Mouse (Mus musculus): ENCODE results near the gene Csnk2a1. TPM values are rescaled to one million over a fixed set of nuclear protein-coding genes. Genes with fewer than 3 reads are reported as not detected.

The Csnk2a1 gene
- polyA plus RNA-seq, 1 experiment from 2014 or later, result 94.2 TPM

- peaks cover 22% of the 10 kb centered on the region for H3K4me1 ChIP-seq (replicated peaks)
- WGBS, result 68% methylated on average over 7 of the region's 7 CpGs
- no peak overlapping the region for H3K27ac ChIP-seq (replicated peaks)
- no peaks in the 10 kb centered on the region for H3K27me3 ChIP-seq
- no peak overlapping the region for H3K9ac ChIP-seq
- H3K9me3 ChIP-seq, result no peaks in the 10 kb centered on the region
- H3K4me3 ChIP-seq, result peak overlapping the region; percentile 72
- H3K4me2 ChIP-seq, result peak overlapping the region; percentile 70
- H3K36me3 ChIP-seq, result peaks cover 8% of the 10 kb centered on the region
- ATAC-seq (ENCODE audit: low FRiP score, low read depth), result no peak
Observed at GRCm38 (mm10) chr2:152330858-152331423, 104.3 kb downstream of the Csnk2a1 start.

Other genes with a start within 250 kb of the Csnk2a1 start
- 48.3 and 54.6 TPM in 2 replicates for gene Fam110a, start 246.6 kb upstream of the Csnk2a1 start, polyA plus RNA-seq (2015; fragmentation: Nextera tagmentation; extraction: Ambion mirVana)
- 1.4 and 1.7 TPM in 2 replicates for gene Slc52a3, start 230.3 kb upstream of the Csnk2a1 start, polyA plus RNA-seq (2015; fragmentation: Nextera tagmentation; extraction: Ambion mirVana)
- 10.8 and 11.1 TPM in 2 replicates for gene Scrt2, start 145.3 kb upstream of the Csnk2a1 start, polyA plus RNA-seq (2015; fragmentation: Nextera tagmentation; extraction: Ambion mirVana)
- gene Srxn1, start 121.3 kb upstream of the Csnk2a1 start, polyA plus RNA-seq (2015; fragmentation: Nextera tagmentation; extraction: Ambion mirVana), result 24.4 and 24.7 TPM in 2 replicates
- 1.1 and 1.7 TPM in 2 replicates for gene Tcf15, start 83.3 kb upstream of the Csnk2a1 start, polyA plus RNA-seq (2015; fragmentation: Nextera tagmentation; extraction: Ambion mirVana)
- 32.1 and 36.5 TPM in 2 replicates for gene Tbc1d20, start 67.0 kb downstream of the Csnk2a1 start, polyA plus RNA-seq (2015; fragmentation: Nextera tagmentation; extraction: Ambion mirVana)
- 95.3 and 103 TPM in 2 replicates for gene Rbck1, start 105.8 kb downstream of the Csnk2a1 start, polyA plus RNA-seq (2015; fragmentation: Nextera tagmentation; extraction: Ambion mirVana)
- 1.8 TPM in 2 replicates for gene Trib3, start 117.2 kb downstream of the Csnk2a1 start, polyA plus RNA-seq (2015; fragmentation: Nextera tagmentation; extraction: Ambion mirVana)
- 50.6 and 60.3 TPM in 2 replicates for gene Nrsn2, start 149.8 kb downstream of the Csnk2a1 start, polyA plus RNA-seq (2015; fragmentation: Nextera tagmentation; extraction: Ambion mirVana)
- gene Sox12, start 171.2 kb downstream of the Csnk2a1 start, polyA plus RNA-seq (2015; fragmentation: Nextera tagmentation; extraction: Ambion mirVana), result 13.8 and 14.9 TPM in 2 replicates
- 18.6 TPM in 2 replicates for gene Zcchc3, start 188.2 kb downstream of the Csnk2a1 start, polyA plus RNA-seq (2015; fragmentation: Nextera tagmentation; extraction: Ambion mirVana)
- gene 6820408C15Rik, start 188.7 kb downstream of the Csnk2a1 start, polyA plus RNA-seq (2015; fragmentation: Nextera tagmentation; extraction: Ambion mirVana), result 2.2 and 2.3 TPM in 2 replicates
- gene Defb23, start 237.8 kb downstream of the Csnk2a1 start, polyA plus RNA-seq (2015; fragmentation: Nextera tagmentation; extraction: Ambion mirVana), result not detected in 2 replicates